Mouse (Mus musculus): ENCODE measurements around the gene Adam10.

The Adam10 gene

DNA sequence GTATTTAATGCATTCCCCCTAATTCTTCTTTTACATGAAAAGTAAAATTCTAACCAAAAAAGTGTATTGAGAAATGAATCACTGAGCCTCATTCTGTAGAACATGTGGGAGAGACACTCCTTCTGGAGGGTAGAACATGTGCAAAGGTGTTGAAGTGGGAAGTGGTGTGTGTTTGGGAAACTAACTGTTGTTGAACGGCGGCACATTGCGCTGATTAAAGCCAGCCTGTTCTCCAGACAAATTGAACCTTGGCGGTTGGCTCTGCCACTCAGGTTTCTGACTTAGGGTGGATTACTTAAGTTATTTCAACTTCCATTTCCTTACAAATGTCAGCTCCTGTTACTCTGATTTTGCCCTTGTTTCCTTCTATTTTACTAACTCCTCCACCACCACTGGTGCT, 5.1 kb upstream of the Adam10 start:
- no peak for DNase-seq (ENCODE audit: low read depth, low spot score)

DNA sequence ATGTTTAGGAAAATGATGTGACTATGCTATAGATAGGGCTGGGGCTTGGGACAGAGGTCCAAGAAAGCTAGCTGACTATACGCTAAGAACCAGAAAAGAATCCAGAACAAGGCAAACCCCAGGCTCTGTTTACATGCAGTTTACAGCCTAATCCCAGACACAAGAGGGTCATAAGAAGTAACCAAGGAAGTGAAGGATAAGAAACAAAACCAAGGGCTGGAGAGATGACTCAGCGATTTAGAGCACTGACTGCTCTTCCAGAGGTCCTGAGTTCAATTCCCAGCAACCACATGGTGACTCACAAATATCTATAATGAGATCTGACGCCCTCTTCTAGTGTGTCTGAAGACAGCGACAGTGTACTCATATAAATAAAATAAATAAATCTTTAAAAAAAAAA, 3.7 kb upstream of the Adam10 start:
- no peak for DNase-seq (ENCODE audit: low read depth, low spot score)

DNA sequence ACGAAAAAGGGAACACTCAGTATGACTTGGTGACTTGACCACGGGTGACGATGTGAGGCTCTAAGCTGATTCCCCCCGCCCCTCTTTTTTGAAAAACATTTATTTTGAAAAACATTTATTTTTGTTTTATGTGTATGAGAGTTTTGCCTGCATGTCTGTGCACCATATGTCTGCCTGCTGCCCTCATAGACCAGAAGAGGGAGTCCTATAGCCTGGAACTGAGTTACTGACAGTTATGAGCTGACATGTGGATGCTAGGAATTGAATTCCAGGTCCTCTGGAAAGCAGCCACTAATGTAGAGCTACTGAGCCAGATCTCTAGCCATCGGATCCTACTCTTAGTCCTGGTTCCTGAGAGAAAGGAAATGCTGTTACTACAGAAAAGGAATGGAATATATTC, 2.8 kb upstream of the Adam10 start:
- DNase-seq (ENCODE audit: low read depth, low spot score): peak; percentile 35

DNA sequence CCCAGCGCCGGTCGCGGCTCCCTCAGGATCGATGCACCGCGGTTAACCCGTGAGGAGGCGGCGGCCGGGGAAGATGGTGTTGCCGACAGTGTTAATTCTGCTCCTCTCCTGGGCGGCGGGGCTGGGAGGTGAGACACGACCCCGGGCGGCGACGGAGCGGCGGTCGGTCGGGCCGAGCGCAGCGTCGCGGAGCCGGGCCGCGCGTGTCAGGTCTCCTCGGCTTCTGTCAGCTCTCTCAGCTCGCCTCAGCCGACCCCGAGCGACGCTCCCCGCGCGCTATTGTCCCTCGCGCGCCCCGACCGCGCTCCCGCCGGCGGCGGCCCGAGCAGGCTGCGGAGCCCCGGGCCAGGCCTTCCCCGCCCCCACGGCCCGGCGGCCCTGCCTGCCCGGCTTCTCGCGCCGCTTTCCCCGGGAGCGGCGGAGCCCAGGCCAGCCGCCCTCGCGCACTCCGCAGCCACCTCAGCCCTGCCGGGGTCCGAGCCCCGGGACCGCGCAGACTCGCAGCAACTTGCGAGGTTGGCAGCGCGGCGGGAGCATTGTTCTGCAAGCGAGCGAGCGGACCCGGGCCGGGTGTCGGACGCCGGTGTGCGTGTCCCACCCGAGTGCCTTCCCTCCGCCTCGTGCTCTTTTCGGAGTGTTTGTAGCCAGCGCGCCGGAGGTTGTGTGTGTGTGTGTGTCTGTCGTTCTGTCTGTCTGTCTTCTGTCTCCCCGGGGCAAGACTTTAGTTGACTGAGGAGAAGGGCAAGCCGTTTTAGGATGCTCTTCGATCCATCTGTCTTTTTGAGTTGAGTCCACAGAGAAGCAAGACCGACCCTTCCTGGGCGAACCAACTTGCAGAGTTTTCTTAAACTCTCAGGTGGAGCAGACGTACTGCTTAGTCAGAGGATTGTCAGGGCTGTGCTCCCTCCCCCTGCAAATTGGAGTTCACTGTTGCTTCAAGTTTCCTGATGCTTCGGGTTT, 615 bp downstream of the Adam10 start:
- peak; percentile 54 for DNase-seq (ENCODE audit: low read depth, low spot score)

DNA sequence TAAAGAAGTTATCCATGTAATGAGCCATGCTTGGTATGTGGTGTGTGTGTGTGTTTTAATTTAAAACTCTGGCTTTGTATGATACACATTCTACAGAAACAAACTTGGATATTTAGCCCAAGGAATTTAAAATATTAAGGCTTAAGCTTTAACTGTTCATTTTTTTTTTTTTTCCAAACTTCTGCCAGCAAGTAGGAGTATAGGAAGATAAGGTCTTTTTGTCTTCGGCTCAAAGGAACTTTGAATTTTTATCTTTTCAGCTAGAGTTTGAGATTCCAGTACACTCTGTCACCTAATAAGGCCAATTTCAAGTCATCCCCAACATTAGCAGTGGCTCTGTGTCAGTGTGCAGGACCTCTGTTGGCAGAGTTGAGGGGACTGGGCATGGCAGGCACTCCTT, 3.4 kb downstream of the Adam10 start:
- no peak for DNase-seq (ENCODE audit: low read depth, low spot score)

DNA sequence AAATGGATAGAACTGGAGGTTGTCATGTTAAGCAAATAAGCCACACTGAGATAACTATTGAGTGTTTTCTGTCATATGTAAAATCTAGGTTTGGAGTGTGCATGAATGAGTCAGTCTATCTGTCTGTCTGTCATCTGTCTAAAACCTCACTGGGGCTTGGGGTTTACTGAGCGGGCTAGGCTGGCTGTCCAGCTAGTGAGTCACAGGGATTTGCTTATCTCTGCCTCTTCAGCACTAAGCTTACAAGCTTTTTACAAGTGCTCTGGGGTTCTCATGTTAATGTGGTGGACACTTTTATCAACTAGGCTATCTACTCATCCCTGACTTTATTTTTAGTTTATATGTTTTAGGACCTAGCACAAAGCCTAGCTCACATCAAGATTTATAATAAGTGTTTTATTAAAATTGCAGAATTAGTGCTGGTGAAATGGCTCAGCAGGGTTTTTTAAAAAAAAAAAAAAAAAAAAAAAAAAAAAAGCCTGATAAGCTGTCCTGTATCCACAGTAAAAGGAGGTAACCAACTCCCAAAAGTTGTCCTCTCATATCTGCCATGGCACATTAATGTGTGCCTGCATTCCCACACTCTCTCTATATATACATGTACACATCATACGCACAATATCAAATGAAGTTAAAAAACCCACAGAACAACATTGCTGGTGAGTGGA, 9.6 kb downstream of the Adam10 start:
- no peak for DNase-seq (ENCODE audit: low read depth, low spot score)

DNA sequence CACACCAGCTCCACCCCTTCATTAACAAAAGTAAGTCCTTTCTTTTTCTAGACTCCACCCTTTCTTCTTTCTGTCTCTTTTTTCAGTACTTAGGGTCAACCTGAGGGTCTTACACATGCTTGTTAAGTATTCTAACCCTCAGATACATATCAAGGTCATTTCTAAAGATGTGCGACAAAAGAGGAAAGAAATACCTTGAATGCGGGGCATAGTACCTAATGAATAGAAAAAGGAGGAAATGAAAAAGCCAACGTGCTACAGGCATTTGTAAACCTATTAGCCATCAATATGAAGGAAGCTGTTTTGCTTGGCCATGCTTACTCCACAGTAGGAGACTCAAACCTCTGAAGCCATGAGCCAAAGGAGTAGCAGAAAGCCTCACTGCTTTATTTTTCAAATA, 11.1 kb downstream of the Adam10 start:
- DNase-seq (ENCODE audit: low read depth, low spot score): no peak

DNA sequence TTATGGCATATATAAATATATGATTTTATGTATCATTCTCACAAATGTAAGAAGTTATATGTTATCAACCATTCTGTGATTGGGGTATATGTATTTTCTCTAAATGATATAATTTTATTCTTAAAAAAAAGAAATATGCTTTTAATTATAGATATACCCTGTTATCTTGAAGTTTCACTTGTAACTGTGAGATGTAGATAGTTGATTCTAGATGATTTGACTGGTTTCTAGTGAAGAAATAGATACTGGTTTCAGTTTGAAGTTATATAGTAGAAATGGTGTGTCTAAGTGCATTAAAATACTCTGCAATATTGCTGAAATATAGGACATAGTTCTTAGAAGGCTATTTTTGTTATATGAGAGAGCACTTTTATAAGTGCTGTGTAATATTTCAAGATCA, 11.8 kb downstream of the Adam10 start:
- no peak for DNase-seq (ENCODE audit: low read depth, low spot score)

DNA sequence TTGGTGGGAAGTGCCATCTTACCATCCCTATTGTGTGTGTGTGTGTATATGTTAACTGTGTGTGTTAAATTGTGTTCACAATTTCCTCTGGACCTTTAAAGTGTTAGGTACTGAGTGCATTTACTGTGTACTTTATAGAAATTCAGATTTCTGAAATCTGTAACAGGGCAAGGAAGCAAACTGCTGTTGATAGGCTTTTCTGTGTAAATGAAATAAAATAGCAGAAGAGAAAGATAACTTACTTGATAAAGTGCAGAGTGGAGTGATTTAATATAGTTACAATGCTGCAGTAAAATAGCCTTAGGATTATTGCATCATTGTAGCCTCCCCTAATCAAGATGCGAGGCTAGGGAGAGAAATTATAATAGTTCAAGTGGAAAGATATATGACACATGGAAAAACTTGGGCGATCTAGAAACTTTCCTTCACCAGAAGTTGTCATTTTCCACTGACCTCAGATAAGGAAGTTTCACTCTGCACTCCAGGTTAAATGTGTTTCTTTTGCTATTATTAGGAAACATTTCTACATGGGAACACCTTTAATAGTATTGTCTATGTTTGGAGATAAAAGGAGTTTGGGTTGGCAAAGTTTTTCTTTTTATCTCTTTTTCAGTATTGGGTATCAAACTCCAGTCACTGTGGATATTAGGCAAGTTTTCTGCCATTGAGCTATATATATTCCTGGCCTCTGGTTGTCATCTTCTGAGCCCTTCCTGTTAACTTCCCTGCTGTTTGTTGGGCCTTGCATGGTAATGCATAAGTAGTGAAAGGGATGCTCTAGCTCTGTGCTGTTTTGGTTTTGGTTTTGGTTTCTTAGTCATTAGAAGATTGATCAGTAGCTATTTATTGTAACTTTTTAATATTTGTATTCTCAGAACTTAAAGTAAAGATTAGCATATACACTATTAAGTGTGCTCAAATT, 13.2 kb downstream of the Adam10 start:
- DNase-seq (ENCODE audit: low read depth, low spot score): no peak

DNA sequence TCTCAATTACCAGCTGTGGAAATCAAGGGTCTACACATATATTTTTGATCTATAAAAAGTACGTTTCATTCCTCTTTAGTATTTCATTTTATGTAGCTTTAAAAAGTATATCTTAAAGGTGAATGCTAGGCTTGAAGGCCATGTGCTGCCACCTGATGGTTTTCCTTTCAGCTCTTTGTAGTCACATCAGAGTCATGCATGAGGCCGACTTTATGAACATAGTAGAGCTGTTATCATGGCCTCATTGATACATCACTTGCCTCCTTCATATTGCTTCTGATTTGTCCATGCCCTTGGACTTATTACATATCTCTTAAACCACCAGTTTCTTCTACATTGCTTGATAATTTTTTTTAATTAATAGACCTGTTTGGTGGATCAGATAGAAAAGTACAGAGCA, 16.9 kb downstream of the Adam10 start:
- no peak for DNase-seq (ENCODE audit: low read depth, low spot score)

DNA sequence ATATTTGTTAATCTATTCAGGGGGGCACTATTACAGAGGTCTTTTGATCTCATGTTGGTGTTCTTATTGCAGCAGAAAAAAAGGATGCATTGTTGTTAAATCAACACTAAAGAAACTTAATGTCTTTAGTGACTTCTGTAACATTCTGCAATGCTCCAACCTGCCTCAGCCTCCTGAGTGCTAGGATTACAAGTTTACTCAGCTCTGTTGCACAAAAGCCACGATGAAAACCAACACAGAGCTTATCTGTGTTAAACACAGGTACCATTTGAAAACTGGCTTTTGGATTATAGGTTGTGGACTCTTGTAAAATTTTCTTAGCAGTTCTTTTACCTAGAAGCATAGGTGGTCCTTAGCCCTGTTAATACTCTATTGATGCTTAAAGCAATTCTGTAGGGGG, 19.3 kb downstream of the Adam10 start:
- DNase-seq (ENCODE audit: low read depth, low spot score): no peak

DNA sequence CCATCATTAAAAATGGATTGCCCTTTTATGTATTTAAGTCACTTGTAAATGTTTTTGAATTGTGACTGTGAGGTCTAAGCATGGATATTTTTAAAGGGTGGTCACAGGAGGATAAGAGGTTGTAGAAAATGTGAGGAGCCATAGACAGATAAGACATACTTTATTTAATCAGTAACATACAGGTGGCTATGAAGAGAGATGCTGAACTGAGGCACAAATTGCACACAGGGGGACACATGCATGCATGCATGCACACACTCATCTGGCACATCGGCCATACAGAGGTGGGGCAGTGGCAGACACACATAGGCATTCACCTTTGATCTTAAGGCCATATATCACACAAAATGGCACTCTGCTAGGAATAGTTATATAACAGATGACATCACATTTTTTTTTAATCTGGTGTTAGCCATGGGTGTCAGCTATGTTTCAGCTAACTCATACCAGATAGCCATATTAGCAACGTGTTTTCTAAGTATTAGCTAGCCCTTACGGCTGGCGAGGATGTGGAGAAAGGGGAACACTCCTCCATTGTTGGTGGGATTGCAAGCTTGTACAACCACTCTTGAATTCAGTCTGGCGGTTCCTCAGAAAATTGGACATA, 24.9 kb downstream of the Adam10 start:
- DNase-seq (ENCODE audit: low read depth, low spot score): no peak

DNA sequence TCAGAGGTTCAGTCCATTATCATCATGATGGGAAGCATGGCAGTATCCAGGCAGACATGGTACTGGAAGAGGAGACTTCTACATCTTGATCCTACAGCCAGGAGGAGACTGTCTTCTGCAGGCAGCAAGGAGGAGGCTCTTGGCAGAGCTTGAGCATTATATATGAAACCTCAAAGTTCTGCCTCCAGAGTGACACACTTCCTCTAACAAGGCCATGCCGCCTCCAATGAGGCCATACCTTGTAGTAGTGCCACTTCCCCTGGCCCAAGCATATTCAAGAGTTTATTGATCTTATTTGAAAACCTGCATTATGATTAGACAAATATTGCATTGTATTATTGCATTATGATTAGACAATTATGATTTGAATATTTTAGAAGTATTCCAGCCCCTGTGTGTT, 27.6 kb downstream of the Adam10 start:
- DNase-seq (ENCODE audit: low read depth, low spot score): no peak

DNA sequence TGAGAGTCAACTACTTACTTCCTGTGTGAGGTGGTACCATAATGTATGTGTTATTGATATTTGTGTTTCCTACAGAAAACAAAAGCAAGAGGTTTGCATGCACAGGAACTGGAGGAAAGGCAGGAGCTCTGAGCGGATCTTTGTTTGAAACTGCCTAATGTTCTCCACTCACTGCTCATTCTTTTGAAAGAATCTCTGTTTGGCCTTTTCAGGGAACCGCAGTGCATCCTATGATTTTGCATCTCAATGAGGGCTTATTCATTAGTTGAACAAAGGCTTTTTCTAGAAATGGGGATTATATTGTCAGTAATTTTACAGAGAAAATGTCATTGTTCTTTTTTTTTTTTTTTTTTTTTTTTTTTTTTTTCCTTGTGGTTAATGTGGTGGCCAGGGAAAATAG, 50.7 kb downstream of the Adam10 start:
- no peak for DNase-seq (ENCODE audit: low read depth, low spot score)

DNA sequence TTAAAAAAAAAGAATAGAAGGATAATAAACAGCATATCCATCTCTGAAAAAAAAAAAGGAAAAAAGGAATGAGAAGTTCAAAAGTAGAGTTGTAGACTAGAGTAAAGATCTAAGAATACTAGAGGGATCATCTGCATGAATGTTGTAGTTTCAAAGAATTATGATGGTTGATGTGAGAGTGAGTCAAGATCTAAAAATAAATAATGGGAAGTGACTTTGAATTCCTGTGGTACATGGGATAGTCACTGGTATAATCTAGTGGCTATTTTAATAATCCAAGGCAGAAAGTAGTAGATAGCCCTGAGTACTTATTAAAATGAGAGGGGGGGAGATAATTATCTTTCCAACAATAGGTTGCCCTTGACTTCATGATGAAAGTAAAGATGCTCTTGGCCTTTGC, 52.3 kb downstream of the Adam10 start:
- DNase-seq (ENCODE audit: low read depth, low spot score): no peak

DNA sequence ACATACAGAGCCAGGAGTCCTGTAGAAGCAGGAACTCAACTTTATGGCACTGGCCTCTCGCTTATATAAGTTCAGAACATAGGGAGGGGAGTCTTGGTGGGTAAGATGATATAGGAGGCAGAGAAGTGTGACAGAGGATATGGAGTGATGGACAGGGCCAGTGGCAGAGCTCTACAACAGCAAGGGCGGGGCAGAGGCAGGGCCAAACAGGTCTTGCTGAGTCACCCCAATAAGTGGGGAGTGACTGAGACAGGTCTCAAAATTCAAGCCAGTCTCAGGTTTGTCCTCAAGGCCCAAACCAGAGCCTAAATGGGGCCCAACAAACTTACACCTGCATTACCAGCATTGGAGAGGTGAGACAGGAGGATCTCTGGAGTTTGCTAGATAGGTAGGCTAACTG, 54.4 kb downstream of the Adam10 start:
- DNase-seq (ENCODE audit: low read depth, low spot score): no peak

DNA sequence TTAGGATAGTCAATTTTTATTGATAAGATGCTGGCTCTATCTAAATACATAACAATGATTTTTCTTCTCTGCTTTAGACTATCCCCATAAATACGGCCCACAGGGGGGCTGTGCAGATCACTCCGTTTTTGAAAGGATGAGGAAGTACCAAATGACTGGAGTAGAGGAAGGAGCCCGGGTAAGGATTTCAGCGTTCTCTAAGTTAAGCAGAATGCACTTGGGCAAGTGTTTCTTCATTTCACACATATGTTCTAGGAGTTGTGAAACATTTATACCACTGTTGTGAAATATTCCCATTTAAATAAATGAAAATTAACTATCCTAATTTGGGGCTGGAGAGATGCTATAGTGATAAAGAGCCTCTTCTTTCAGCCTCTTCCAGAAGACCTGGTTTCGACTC, 61.2 kb downstream of the Adam10 start:
- DNase-seq (ENCODE audit: low read depth, low spot score): no peak

DNA sequence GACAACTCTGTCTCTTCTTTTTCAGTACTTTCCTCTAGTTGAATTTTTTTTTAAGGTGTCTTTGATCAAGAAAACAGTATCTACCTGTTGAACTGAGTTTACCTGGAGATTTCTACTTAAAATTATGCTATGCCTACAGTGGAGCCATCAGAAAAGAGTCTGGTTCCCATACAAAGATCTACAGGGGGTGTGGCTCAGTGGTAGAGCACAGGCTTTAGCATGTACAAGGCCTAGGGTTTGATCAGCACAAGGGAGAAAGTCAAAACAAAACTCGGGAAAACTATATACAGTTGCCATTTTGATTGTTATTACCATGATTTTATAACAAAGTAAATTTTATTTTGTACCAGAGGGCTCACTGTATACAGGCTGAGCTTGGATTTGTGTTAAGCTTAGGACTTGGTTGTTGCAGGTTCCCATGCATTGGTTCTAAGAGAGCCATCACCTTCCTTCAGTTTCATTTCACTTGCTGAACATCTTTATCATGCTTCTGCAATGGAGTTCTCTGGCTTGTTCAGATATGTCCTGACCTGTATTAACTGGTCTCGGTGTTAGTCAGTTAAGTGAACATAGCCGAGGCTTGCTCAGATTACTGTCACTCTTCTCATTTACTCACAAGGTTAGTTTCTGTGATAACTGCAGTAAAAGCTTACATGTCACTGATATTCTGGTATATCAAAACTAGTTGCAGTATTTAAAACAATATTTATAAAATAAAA, 72.9 kb downstream of the Adam10 start:
- no peak for DNase-seq (ENCODE audit: low read depth, low spot score)

DNA sequence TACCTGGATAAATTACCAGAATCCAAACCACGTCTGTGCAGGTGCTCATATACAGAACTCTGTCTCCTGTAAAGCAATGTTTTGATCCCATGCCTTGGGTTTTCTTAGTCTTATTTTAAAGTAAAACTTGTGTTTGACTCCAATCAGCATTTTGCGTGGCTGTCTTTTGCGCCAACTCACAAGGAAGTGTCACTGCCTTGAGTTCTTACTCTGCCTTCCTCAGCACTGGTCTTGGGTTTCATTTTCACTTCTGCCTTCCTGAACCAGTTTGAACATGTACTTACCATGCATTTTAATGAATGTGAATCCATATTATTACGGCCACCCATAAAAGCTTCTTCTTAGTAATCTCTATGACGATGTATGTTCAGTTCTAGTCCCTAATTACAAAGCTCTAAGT, 82.2 kb downstream of the Adam10 start:
- DNase-seq (ENCODE audit: low read depth, low spot score): no peak

DNA sequence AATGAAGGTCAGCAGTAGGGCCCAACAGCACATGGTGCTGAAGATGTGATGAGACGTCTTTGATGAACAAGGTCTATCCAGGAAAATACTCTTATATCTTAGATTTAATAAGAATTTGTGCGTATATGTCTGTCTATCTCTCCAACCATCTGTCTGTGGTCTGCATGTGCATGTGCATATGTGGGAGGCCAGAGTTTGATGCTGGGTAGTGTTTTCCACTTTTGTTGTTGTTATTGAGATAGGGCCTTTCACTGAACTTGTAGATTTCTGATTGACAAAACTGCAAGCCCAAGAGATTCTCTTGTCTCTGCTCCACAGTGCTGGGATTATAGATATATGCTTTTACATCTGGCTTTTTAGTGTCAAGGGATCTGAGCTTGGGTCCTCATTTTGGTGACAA, 96.7 kb downstream of the Adam10 start:
- no peak for DNase-seq (ENCODE audit: low read depth, low spot score)

DNA sequence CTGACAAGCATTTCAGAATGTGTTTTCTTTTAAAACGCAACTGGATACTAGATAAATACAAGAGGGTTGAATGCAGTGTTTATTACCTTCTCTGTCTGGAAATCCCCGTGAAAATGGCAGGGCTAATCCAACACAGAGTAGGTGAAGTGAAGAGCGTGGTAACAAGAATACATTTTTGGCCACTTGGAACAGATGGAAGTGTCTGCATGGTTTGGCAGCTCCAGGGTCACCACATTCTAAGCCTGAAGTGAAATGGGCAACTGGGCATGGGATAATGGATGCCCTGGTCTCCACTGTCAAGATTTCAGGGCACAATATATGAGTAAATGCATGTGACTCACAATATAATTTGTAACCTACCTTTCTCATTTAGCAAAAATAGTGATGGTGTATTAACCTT, 103.4 kb downstream of the Adam10 start:
- no peak for DNase-seq (ENCODE audit: low read depth, low spot score)
